Mouse (Mus musculus): ENCODE measurements around the gene Mettl7a2.
A peak's percentile ranks its signal among the peaks of the same experiment; 100 is the strongest.

DNA sequence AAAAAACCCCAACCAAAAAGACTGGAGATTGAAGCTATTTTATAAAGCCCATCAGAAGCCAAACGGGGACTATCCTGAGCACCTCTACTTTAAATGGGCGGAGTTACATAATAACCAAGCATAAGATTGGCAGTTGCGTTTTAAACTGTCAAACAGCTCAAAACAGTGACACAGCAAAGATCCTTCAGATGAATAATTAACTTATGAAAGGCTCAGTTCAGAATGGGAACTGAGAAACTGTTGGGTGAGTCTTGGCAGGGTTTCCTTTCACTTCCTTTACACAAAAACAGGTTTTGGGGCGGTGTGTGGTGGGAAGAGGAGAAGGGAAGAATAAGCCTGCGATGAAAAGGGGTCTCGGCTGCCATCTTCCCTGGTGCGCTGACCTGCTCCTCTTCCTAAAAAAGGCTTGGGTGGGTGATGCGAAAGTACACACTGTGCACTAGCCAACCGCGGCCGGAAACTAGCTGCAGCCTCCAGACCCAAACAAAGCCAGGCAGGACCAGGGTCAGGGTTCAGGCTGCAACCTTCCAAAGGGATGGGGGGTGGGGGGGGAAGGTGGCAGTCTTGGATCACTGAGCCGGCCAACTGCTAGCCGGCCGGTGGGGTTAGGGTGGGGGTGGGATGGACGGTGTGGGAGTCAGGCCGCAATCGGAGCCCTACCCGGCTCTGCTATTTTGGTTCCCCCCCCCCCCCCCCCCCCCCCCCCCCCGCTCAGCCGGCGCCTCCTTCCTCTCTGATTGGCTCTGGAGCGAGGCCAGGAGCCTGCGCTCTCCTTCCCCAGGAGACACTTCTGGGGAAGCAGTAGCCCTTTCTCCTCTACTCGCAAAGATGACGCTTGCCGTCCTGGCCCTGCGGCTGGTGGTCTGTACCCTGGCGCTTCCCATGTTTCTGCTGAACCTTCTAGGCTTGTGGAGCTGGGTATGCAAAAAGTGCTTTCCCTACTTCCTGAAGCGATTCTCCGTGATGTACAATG, 48.7 kb upstream of the Mettl7a2 start, which contains the start of gene Mettl7a1:
- peak; percentile 32; the same call in 1 of the 2 replicates for TF ChIP-seq MAFK (IDR thresholded peaks at IDR 0.05; ENCODE audit: insufficient read depth, low read depth, low read length)
- no peak for TF ChIP-seq HCFC1 (IDR thresholded peaks at IDR 0.05; ENCODE audit: borderline replicate concordance, insufficient read depth, low read length)
- no peak for TF ChIP-seq CHD2 (IDR thresholded peaks at IDR 0.05; ENCODE audit: low read depth, low read length)
- no peak for TF ChIP-seq ZNF384 (IDR thresholded peaks at IDR 0.05; ENCODE audit: low read depth, low read length)

All from ES-E14 (cell line).